Mouse (Mus musculus): ENCODE results near the gene Col2a1.

DNA sequence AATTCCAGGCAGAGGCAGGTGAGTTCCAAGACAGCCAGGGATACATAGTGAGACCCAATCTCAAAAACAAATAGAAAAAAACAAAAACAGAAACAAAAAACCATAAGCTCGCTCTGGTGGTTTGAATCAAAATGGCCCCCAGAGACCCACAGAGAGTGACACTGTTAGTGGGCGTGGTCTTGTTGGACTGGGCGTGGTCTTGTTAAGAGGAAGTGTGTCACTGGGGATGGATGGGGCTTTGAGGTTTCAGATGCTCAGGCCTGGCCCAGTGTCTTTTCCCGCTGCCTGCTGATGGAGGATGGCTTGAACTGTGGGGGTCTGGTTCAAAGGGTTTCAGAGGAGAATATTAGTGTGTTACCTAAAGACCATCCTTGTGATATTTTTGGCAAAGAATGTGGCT is 13.4 kb upstream of the Col2a1 start:
- TF ChIP-seq CTCF (IDR thresholded peaks at IDR 0.05; ENCODE audit: borderline replicate concordance, insufficient read depth, low read length): no peak
- no peak for TF ChIP-seq POLR2A (IDR thresholded peaks at IDR 0.05; ENCODE audit: low read depth, low read length)

All from embryonic fibroblast, embryonic 13.5 days (primary cell).